Mouse (Mus musculus) ovary, postnatal 10 days (tissue): Measurements from ENCODE around the gene Asic4.

Experiments
- DNase-seq: peaks from one replicate; pipeline ENCODE4 v3.0.0; 2022; ENCODE audit warnings: low spot score

Gene Asic4

DNA sequence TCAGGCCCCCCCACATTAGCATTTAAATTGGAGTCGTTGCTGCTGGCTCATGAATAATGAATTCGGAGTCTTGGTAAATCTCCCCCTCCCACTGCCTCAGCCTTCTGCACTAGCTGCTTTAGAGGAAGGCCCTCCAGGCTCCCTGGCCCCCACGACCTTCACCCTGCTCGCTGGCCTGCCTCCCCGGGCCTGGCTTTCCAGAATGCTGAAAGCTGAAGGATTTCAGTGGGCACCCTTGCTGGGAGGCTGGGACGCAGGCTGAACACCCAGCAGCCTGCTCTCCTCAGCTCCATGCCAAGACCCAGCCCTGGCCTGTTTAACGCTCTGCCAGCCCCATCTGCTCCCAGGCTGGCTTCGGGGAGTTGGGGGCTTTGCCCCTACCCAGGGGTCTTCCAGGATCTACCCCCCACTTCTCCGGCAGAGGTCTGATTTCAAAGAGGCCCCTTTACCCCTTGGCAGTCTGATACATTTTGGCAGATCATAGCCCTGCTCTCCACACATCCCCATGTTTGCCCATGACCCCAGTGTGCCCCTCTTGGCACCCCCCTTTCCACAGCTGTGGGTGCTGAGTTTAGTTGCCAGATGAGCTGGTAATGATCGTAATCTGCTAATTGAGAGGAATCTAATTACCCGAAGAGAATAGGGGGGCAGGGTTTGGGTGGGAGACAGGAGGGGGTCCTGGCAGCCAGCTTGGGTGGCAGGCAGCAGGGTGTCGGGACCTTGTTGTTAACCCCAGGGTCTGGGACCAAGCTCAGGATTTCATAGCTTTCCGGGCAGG lies 6.8 kb upstream of the Asic4 start:
- DNase-seq, result no peak

DNA sequence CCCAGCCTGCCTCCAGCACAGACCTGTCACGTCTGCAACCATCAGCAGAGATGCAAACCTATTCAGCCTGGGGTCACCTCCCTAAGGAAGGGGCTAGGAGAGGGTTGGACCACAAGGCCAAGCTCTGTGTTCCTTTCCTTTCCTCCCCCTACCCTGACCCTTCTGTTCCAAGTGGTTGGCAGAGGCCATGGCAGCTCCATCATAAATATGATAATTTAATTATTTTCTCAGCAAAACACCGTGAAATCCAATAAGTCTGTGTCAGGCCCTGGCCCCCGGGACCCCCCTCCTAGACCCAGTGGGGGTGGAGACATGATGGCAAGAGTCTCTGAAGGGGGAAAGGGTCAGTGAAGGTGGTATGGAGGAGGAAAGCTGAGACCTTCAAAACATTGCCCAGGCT lies 6.0 kb upstream of the Asic4 start:
- no peak for DNase-seq

DNA sequence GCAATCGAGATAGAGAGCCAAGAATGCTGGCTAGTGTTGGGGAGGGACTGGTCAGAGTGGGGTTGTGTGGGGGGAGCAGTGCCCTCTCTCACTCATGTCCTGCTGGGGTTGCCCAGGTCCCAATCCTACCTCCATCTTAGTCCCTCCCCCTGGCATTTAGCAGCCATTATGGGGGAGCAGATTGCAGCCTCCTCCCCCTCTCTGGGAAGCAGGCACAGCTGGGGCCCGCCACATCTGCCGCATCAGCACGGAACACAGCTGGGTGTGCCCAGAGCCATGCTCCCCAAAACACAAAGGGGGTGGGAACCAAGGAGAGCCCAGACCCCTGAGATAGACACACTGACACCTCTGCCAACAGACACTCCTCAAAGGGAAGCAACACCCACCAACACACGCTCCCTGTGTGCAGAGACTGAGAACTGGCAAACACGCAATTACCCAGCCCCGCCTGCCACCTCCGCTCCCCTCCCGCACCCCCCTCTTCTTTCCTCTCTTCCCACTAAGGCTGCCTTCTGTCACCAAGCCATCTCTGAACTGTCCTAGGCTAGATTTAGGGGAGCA lies 5.0 kb upstream of the Asic4 start:
- DNase-seq, result no peak

DNA sequence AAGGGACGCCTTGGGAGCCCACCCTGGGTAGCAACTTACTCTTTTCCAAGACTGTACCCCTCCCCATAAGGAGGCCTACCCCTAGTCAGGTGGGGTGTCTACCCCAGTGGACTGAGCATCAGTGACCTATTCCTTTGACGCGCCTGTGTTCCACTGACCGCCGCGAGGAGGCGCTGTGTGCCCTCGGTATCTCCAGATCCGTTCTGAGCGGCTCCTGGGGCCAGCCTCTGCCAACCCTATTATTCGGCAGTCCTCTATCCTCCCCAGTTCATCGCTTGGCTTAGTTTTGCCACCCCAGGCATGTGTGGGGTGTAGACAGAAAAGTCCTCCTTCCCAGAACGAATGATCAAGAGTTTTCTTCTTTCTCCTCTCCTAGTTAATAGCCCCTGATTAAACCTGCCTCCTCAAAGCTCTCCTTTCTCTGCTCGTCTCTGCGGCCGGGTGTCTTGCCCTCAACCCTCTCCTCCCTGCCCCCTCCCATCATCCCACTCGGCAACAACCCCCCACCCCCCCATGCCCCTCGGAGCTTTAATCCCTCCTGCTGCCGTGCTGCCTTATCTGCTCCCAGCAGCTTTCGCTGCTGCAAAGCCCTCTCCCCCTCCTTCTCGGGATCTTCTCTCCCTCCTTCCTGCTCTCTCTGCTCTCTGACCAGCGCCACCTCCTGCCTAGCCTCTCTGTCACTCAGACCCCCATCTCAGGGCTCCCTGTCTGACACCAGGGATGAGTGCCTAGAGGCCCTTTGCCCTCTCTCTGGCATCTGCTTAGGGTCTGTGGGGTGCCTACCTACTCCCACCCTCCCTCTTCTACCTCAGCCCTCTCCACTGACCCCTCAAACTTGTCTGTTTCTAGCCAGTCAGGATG lies 4.3 kb upstream of the Asic4 start:
- DNase-seq, result no peak

DNA sequence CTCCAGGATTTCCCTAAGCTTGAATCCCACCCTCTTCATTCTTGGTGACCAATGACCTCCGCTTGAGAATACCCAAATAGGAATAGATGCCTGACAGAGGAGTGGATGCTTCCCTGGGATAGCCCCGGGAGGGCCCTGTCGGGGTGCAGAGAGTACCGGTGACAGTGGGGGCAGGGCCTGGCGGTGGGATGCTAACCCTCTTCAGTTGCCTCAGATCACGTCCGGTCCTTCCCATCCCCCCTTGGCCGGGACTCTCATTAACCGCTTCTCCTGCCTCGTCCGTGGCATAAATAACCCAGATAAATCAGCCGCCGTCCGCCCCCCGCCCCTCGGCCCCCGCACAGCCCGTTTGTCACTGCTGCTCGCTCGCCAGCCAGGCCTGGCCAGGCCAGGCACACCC lies 3.6 kb upstream of the Asic4 start:
- no peak for DNase-seq

DNA sequence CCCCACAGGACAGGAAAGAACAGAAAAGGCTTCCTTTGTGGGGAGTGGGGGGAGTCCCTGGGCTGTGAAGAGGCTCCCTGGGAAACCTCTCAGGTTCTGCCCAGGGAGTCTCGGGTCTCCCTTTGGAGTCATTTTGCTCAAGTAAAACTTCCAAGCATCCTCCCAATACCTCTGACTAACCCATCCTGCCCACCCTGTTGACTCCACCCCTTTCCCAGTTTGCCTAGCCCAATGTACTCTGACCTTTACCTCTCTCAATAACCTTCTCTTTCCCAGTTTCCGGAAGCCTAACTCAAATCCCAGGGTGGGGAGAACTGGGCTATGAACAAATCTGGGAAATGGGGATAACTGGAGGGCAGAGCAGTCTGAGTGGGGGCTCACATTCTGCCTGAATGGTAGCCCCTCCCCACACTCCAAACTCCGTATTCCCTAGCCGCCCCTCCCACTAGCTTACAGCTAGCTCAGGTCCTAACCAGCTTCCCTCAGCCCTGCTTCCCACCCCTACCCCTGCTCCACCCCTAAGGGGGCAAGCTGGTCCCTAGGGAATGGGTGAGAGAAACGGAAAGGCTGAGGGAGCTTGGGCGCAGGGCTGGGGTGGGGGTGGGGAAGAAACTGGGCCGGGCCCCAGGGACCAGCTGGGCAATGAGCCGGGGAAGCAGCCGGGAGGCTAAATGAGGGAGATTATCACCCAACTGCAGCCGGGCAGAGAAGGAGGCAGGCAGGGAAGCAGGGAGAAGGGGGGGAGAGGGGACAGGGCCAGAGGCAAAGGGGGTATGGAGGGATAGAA lies 2.8 kb upstream of the Asic4 start:
- DNase-seq, result no peak

DNA sequence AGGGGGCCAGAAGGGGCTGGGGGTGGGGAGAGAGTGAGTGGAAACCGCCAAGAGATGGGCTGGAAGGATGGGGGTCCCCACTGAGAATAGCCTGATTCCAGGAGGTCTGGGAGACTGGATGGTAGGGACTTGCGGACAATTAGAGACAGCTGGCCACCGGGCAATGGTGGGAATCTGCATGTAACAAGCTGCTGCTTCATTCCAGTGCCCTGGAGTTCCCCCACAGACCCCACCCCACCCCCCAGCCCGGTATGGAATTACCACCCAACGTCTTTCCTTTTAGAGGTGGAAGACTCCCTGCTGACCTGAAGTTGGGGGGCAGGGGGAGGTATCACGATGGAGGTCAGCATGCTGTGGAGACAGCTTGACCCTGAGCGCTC lies 2.2 kb upstream of the Asic4 start:
- DNase-seq, result no peak

DNA sequence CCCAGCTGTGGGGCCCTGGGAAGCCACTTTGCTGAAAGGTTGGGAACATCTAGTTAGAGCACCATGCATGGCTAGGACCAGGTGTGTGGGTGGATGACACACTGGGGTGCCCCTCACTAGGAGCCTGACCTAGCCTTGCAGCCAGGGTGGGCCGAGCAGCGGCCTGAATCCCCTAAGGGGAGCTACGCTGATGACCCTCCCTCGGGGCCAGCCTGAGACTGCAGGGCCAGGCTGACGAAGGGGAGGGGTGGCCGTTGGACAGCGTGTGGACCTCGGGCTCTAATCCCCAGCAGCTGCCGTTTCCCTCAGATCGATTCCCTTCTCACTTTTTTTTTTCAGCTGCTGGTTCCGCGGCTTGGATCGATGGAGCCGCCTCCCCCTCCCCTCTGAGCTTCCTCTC lies 1.3 kb upstream of the Asic4 start:
- no peak for DNase-seq

DNA sequence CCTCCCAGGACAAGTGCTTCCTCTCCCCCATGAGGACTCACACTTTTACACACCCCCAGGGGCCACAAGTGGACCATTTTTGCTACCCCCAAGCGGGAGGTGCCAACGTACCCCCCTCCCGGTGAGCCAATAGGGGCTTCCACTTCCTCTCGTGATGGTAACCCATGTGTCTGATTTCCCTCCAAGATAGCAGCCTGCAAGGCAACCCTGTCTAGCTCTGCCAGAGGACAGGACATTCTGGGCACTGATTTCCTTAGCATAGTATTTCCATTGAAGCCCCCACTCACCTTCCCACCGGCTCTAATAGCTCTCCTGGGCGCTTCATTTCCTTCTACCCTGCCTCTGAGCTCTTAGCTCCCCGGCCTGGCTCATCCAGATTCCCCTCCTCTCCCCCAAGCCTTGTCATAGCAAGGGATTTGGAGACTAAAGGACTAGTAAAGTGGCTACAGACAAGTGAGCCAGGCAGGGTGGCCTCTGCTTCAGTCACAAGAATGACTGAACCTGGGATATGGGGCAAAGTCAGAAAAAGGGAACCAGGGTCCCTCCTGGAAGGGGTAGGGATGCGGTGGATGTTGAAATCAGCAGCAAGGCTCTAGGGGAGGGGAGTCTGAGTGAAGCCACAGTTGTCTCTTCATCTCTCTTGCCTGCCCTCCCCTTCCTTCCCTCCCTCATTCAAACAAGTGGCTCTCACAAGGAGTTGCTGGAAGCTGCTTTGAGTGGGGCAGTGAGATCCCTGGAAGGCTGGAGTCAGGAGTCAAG lies 680 bp upstream of the Asic4 start:
- no peak for DNase-seq

DNA sequence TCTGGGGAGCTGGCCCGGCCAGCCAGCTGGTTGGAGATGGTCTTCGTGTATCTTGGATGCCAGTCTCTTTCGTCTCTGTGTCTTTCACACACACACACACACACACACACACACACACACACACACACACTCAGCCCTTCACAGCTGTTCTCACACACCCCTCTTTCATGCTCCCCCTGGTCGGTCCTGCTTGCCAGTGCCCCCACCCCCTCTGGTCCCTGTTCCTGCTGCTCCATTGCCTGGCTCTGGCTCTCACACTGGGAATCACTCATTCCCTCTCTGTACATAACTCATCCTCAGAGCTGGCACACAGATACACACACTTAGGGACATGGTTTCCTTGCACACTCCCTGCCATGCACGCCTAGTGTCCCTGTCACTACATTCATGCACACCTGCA lies 1.7 kb downstream of the Asic4 start:
- no peak for DNase-seq

DNA sequence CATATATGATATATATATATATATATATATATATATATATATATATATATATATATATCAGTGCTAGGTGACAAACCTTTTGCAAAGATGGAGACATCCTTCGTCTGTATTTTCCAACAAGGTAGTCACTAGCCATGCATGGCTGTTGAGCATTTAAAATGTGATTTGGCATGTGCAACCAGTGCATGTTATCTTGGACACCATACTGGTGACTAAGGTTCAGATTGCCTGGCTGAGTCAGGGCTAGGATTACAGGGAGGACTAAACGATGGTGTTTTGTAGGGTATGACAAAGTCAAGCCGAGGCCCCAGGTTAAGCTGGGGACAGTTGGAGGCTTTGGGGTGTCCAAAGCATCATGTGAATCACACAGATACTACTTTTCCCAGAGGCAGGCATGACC lies 5.2 kb downstream of the Asic4 start:
- no peak for DNase-seq

DNA sequence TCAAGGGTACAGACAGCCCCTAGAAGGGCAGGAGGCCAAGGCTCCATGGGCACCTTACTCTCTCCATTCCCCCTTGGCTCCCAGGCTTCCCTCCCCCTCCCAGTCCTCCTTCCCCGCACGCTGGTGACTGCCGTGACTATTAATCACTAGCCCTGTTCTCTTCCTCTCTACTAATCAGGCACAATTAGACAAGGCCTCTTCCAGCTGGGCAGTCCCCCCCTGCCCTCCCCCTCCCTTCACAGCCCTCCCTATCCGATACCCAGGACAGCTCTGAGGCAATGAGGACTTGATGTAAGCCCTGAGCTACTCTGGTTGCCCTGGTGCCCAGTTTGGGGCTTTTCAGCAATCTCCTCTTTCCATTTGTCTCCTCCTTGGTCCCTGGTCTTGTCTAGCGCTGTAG lies 5.7 kb downstream of the Asic4 start:
- DNase-seq, result no peak

DNA sequence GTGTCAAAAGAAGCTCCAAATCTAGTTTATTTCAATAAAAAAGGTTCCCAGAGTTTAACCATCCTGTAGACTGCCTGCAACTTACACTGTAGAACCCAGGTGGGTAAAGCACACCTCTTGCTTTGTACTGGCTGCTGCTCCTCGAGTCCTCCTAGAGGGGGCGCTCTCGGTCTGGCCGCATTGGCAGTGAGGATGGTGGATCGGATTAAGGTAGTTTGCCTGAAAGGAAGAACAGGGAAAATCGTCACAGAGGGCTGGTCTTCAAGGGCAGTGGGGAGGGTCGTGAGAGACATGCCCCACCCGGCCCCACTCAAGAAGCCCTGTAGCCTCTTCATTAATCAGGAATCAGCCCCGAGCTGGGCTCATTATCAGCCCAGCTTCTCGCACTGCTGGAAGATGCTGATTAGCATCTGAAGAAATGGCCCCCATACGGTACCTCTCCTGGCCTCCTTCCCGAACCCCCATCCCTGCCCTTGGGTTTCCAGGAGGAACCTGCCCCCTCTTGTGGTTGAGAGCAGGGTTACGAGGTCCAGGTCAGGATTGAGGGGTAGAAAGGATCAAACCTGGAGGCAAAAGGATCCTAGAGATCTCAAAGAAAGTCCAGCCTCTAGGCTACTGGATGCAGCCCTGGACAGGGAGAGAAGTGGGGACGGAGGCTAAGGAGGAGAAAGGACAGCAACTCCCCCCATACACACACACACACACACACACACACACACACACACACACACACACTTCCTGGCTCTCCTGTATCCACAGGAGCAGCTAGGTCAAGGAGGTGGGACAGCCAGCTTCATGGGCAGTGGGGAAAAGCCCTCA lies 6.7 kb downstream of the Asic4 start:
- DNase-seq, result no peak

DNA sequence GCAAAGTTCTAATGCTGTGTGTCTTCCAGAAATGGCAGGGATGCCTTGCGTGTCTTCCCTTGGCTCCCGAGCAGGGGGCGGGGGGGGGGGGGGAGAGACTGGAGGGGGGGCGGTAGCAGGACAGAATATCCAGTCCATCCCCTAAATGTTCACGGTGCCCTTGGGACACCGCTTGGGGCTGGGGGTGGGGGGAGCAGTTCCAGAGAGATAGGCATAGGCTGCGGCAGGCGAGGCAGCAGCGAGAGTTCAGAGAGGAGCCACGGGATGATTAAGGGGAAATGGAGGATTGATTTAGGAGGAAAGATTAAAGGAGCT lies 7.4 kb downstream of the Asic4 start:
- no peak for DNase-seq

DNA sequence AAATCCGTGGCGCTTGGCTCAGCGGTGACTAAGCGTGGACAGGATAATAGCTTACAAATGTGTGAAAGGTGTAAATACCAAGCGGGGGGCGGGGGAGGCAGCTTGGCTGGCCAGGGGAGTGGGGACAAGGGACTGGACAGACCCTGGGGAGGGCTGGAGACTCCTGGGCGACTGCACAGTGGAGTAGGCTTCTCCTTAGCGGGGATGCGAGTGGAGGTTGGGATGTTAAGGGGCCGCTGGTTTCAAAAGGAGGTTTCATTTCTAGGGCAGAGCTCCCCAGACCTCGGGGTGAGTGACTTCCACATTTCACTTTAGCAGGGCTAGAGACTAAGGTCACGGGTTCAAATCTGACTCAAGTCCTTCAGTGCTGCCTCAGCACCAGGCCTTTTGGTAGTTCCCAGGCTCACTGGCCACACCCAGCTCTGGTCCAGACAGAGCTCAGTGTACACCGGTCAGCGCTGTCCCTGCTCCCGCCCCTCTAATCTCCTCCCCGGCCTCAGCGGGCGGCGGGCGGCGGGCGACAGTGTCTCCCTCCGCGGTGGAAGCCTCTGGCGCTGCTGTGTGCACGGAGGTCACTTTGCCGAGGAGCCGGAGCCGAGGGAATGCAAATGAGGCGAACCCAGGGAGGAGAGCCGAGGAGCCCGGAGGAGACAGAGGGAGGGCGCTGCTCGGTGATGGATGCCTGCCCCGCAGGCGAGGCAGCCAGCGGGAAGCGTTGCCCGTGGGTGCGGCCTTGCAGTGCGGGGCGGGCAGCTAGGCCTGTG lies 8.0 kb downstream of the Asic4 start:
- no peak for DNase-seq

DNA sequence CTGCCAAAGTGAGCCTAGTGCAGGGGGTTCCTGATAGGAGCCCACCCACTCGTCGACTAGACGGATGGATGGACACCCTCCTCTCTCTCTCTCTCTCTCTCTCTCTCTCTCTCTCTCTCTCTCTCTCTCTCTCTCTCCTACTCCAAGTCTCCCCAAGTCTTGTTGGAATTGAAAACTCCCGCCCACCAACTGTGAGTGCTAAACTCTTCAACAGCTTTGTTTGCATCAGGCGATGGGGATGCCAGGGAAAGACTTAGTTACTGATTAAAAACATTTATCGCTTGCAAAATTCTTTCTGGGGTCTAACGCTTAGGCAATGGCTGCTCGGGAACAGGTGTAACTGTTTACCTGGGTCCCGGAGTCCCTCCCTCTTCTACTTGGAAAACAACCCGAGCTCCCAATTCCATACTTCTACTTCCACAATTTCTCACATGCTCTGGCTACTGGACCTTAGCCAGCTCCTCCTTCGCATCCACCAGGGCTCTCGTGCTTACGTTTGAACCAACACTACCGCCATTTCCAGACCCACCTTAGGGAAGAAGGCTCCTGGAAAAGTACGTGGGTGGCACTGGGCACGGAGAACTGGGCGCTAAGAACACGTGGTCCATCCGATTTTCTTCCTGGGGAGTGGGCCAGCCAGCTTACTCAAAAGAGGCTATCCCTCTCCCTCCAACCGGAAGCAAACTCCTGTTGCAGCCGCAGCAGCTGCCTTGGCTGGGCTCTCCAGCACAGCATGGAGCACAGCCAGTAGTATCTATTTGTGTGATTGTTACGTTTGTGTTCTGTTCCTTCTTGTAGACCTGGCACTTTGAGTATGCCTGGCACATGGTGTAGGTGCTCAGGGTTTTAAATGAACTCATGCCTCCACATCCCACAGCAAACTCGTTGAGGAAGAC lies 8.8 kb downstream of the Asic4 start:
- no peak for DNase-seq

DNA sequence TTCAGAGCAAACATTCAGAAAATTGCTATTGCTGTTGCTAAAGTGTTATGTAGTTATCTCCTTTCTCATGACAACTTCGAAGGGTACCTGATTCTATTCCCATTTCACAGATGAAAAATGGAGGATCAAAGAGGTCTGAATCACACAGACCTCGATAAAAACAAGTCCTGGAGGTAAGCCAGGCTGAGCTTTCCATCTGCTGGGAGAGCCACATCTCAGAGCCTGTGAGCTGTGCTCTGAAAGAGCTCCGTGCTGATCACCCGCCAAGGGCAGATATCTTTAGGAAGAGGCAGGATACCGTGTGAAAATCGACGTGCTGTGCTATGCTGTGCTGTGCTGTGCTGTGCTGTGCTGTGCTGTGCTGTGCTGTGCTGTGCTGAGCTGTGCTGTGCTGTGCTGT lies 10.1 kb downstream of the Asic4 start:
- DNase-seq, result no peak

DNA sequence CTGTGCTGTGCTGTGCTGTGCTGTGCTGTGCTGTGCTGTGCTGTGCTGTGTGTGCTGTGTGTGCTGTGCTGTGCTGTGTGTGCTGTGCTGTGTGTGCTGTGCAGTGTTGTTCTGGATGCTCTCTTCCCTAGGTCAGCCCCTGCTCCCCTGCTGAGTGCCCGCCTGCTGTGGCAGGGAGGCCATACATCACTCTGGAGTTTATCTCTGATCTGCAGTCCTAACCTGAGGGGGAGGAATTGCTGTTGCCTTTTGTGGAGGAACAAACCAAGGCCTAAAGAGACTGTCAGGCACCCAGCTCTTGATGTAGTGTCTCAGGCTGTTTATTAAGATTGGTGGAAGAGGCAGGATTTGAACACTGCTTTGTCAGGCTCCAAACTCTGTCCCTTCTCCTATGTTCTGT lies 12.4 kb downstream of the Asic4 start:
- DNase-seq, result no peak

DNA sequence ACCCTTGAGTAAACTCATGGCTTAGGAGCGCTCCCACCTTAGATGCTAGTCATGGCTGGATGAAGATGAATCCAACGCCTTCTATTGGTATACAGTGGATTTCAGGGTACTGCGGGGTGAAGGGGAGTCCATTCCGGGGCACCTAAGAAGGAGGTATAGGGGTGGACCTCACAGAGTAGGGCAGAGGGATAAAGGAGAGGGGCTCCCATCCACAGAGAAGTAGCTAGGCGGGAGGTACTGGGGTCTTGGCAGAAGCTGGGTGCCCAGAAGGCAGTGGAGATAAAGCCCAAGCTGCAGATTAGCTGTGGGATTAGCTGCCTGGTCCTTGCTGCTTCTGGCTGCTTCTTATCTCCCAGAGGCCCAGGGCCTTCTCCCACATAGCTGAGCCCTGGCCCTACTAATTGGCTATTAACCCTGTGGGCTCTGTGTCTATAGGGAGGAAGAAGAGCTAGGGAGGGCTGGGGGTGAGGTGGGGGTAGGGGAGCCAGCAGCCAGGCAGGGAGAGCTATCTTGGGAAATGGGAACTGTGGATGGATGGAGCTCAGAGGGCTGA lies 13.5 kb downstream of the Asic4 start:
- no peak for DNase-seq
